ENCODE assay signal across 17 mouse cellular contexts in the genomic region with DNA sequence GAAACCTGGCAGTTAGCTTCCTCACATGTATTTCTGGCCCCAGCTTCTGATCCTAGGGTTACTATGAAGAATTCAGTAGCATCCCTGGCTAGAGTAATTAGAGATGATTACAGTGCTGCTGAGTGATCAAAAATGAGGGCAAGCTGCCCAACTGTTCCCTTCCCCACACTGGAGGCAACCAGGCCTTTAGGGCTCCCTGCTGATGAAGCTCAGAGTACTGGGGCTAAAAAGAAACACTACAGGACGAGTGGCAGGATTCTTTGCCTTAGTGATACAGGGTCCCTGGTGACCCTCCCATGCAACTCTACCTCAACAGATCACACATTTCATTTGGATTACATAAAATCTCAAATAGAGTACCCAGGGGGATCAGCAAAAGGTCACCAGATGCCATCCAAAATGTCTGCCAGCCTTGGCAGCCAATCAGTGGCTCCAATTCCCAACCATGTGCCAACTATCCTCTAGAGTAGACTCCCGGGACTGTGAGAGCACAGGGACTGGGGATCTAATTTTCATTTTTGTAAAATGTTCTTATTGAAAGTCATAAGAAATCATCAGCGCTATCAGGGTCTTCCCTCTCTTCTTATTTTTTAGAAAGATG. TPM values are rescaled to one million over a fixed set of nuclear protein-coding genes. Genes with fewer than 3 reads are reported as not detected.
DNase-seq lines count a peak whose midpoint lies in the region; ATAC-seq and TF ChIP-seq lines count a peak whose summit lies in the region.
"Had no signal": no experiment of that assay in that cellular context is flagged by ENCODE, and none has a peak within 500 bp of the region (broad histone marks: within the 10 kb centered on the region; RNA-seq: fewer than 3 reads in every experiment).

No protein-coding gene starts in this region.

- no peak overlapping the region for H3K27ac ChIP-seq in forebrain, embryonic 14.5 days (ENCODE audit: low read depth, low read length)
- no peak overlapping the region; the same call in 1 of the 2 replicates for H3K27ac ChIP-seq in forebrain, embryonic 15.5 days (replicated peaks)
- H3K27ac ChIP-seq: embryonic facial prominence, embryonic 15.5 days; heart, embryonic 10.5 days; left cerebral cortex, adult 2 months; limb, embryonic 15.5 days; lung, embryonic 15.5 days had no signal

- no peak overlapping the region for H3K4me2 ChIP-seq in forebrain, embryonic 14.5 days (ENCODE audit: low read length)
- H3K4me2 ChIP-seq in forebrain, embryonic 15.5 days (replicated peaks): no peak overlapping the region
- H3K4me2 ChIP-seq: embryonic facial prominence, embryonic 15.5 days; limb, embryonic 15.5 days; lung, embryonic 15.5 days had no signal

- no peak overlapping the region for H3K4me3 ChIP-seq in forebrain, embryonic 14.5 days (ENCODE audit: low read depth, low read length)
- H3K4me3 ChIP-seq in forebrain, embryonic 15.5 days: no peak overlapping the region
- H3K4me3 ChIP-seq in lung, adult 2 months (replicated peaks; ENCODE audit: extremely low read depth, low read depth, low read length): no peak overlapping the region
- H3K4me3 ChIP-seq: embryonic facial prominence, embryonic 15.5 days; heart, embryonic 10.5 days; left cerebral cortex, adult 2 months; limb, embryonic 15.5 days; lung, embryonic 15.5 days; megakaryocyte, embryonic 14.5 days had no signal

- ATAC-seq in forebrain, embryonic 14.5 days: no peak
- no peak for ATAC-seq in forebrain, embryonic 15.5 days (replicated peaks)
- ATAC-seq: intestine, postnatal 0 days had no signal

- H3K36me3 ChIP-seq in forebrain, embryonic 14.5 days (ENCODE audit: control insufficient read depth, insufficient read depth, low read length): no peaks in the 10 kb centered on the region
- H3K36me3 ChIP-seq in forebrain, embryonic 15.5 days: no peaks in the 10 kb centered on the region
- H3K36me3 ChIP-seq: embryonic facial prominence, embryonic 15.5 days; heart, embryonic 10.5 days; limb, embryonic 15.5 days; lung, embryonic 15.5 days had no signal

- no peak overlapping the region for H3K9ac ChIP-seq in forebrain, embryonic 14.5 days (ENCODE audit: low read length)
- H3K9ac ChIP-seq in forebrain, embryonic 15.5 days (replicated peaks): no peak overlapping the region
- H3K9ac ChIP-seq: embryonic facial prominence, embryonic 15.5 days; limb, embryonic 15.5 days; lung, embryonic 15.5 days had no signal

- WGBS in forebrain, embryonic 14.5 days: 71% methylated on average over 3 of the region's 3 CpGs
- 71% methylated on average over 3 of the region's 3 CpGs for WGBS in forebrain, embryonic 15.5 days
- 80% methylated on average over 3 of the region's 3 CpGs for WGBS in lung, adult 2 months

- peak; percentile 27 for DNase-seq in forebrain, embryonic 14.5 days (ENCODE audit: low spot score)
- peak; percentile 11 for DNase-seq in retina, postnatal 1 day
- DNase-seq in retina, embryonic 14.5 days (ENCODE audit: low spot score): no peak
- peak; percentile 82 to 84 for DNase-seq in cerebellum, postnatal 25 days
- peak; percentile 81 for DNase-seq in skeletal muscle tissue, adult 2 months (ENCODE audit: low read depth, low spot score)
- no peak for DNase-seq in thymus, postnatal 14 days
- no peak for DNase-seq in lung, adult 2 months
- DNase-seq: kidney, postnatal 25 days had no signal

- H3K4me1 ChIP-seq in forebrain, embryonic 14.5 days (ENCODE audit: control insufficient read depth, insufficient read depth, low read length): no peaks in the 10 kb centered on the region
- H3K4me1 ChIP-seq in forebrain, embryonic 15.5 days: no peaks in the 10 kb centered on the region
- no peaks in the 10 kb centered on the region for H3K4me1 ChIP-seq in lung, adult 2 months (ENCODE audit: control insufficient read depth, insufficient read depth, low read length)
- H3K4me1 ChIP-seq: embryonic facial prominence, embryonic 15.5 days; heart, embryonic 10.5 days; limb, embryonic 15.5 days; lung, embryonic 15.5 days; megakaryocyte, embryonic 14.5 days had no signal

- no peaks in the 10 kb centered on the region for H3K9me3 ChIP-seq in forebrain, embryonic 14.5 days (replicated peaks; ENCODE audit: control insufficient read depth, low read length)
- no peaks in the 10 kb centered on the region; the same call in 1 of the 2 replicates for H3K9me3 ChIP-seq in forebrain, embryonic 15.5 days
- H3K9me3 ChIP-seq: embryonic facial prominence, embryonic 15.5 days; heart, embryonic 10.5 days; limb, embryonic 15.5 days; lung, embryonic 15.5 days had no signal

- TF ChIP-seq POLR2A in lung, adult 2 months (IDR thresholded peaks at IDR 0.05; ENCODE audit: borderline replicate concordance, extremely low read depth, low read depth, low read length): no peak

- no peaks in the 10 kb centered on the region for H3K27me3 ChIP-seq in forebrain, embryonic 14.5 days (replicated peaks; ENCODE audit: control insufficient read depth, insufficient read depth, low read length)
- H3K27me3 ChIP-seq in forebrain, embryonic 15.5 days: no peaks in the 10 kb centered on the region
- H3K27me3 ChIP-seq: embryonic facial prominence, embryonic 15.5 days; limb, embryonic 15.5 days; lung, embryonic 15.5 days; megakaryocyte, embryonic 14.5 days had no signal

- no peak for TF ChIP-seq CTCF in lung, adult 2 months (IDR thresholded peaks at IDR 0.05; ENCODE audit: insufficient read depth, low read length)

RNA-seq across cellular contexts. Expression of a gene that starts 11.9 kb away (rescaled TPM):
- not detected in 2 replicates for polyA plus RNA-seq in forebrain, embryonic 14.5 days (2014; fragmentation: Nextera tagmentation; extraction: Ambion mirVana)
- not detected in 2 replicates for polyA plus RNA-seq in forebrain, embryonic 15.5 days (2015; fragmentation: Nextera tagmentation; extraction: Ambion mirVana)
- 0.45 and 0.63 TPM in 2 replicates for polyA plus RNA-seq in lung, adult 2 months (2012; rRNA removed)
- polyA plus RNA-seq: heart, embryonic 10.5 days; intestine, postnatal 0 days; limb, embryonic 15.5 days; thymus, postnatal 0 days had no signal

Comparison
In these comparisons a context has a peak if more than half of its experiments do, and no peak if none do; other contexts are left out.
1. DNase-seq: peak in forebrain, embryonic 14.5 days (single experiment), retina, postnatal 1 day (single experiment), cerebellum, postnatal 25 days (2 of 2) and skeletal muscle tissue, adult 2 months (single experiment); none in retina, embryonic 14.5 days (single experiment), thymus, postnatal 14 days (single experiment) and lung, adult 2 months (single experiment).